Mouse (Mus musculus) frontal cortex, postnatal 10 days (tissue): Measurements from ENCODE around the gene L3mbtl1.

Experiments
- DNase-seq, 2 experiments: peaks; one replicate each; pipeline ENCODE4 v3.0.0; 2022; ENCODE audit warnings: low spot score in 2 of 2, mixed read lengths in 1 of 2

Gene L3mbtl1

GRCm38 (mm10) chr2:162943931-162944330 is 659 bp downstream of the L3mbtl1 start:
- no peak for DNase-seq

DNA sequence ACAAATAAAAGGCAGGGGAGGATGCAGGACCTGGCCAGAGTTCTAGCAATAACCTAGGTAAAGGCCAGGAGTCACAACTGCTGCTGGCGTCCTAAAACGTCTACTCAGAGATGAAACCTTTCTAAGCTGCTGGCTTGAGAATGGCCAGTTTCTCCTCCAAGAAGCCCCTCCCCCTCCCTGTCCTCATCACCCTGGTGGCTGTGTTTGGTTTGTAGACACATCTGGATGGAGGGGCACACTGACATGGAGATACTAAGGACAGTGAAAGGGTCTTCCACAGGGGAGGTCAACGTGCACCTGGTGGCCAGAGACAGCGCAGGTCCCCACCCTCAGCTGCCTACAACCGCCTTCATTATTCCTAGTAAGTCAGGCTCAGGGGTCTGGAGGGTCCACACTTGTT is 3.7 kb downstream of the L3mbtl1 start:
- DNase-seq, result no peak

GRCm38 (mm10) chr2:162947736-162948135 is 4.5 kb downstream of the L3mbtl1 start:
- peak in 1 of 2 experiments; percentile 61 for DNase-seq

DNA sequence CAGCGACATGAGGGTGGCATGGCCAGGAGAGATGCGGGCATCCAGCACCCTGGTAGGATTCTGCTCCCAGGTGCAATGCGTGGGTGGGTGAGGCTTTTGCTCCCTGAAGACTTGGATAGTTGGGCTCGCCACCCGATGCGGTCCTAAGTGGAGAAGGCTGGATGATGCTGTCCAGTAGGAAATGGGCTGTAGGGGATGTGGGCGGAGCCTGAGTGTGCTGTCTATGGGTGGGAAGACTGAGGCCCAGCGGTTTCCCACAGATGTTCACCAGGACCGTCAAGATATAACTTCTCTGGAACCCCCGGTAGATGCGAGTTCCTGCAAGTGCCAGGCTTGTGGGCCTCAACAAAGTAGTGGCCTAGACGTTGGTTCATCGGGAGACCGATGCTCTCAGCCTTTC is 4.9 kb downstream of the L3mbtl1 start:
- no peak for DNase-seq

DNA sequence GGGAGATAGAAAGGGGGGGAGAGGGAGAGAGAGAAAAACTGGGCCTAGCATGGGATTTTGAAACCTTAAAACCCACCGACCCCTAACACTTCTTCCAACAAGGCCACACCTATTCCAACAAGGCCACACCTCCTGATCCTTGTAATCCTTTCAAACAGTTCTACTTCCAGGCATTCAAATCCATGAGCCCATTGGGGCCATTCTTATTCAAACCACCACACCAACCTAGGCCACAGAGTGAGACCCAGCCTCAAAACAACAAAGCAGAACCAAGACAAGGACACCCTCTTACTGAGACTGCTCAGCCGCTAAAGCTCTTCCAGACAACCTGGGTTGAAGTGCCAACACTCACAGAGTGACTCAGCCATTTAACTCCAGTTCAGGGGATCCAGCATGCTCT is 7.5 kb downstream of the L3mbtl1 start:
- no peak for DNase-seq

GRCm38 (mm10) chr2:162956843-162957242 is 13.6 kb downstream of the L3mbtl1 start:
- no peak for DNase-seq

DNA sequence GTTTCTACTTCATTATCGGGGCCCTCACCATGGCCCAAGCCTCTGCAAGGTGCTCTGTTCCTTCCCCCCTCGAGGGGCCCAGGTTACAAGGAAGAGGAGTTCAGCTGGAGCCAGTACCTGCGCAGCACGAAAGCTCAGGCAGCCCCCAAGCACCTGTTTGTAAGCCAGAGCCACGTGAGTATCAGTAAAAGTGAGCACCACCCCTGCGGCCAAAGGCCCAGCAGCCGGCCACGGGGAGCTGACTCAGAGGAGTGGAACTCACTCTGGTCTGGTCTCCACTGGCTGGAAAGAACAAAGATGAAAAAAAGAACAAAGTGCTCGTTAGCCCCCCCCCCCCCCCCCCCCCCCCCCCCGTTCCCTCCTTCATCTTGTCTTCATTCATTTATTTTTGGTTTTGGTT is 18.0 kb downstream of the L3mbtl1 start:
- DNase-seq, result no peak

DNA sequence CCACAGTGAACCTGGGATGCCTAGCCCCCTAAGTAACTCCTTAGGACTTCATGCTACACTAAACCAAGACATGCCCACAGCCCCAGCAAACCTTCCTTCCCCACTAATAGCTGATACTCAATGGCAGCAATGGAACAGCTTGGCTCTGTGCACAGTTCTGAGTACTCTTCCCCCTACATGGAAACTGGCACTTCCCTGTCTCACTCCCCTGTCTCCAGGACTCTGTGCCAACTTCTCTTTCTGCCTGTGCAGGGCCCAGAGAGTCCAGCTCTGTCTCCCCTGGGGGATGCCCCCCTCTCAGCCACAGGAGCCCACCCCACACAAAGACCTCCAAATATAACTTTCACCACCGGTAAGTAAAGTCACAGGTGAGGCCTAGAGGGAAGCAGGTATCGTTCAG is 23.5 kb downstream of the L3mbtl1 start:
- DNase-seq, result no peak

DNA sequence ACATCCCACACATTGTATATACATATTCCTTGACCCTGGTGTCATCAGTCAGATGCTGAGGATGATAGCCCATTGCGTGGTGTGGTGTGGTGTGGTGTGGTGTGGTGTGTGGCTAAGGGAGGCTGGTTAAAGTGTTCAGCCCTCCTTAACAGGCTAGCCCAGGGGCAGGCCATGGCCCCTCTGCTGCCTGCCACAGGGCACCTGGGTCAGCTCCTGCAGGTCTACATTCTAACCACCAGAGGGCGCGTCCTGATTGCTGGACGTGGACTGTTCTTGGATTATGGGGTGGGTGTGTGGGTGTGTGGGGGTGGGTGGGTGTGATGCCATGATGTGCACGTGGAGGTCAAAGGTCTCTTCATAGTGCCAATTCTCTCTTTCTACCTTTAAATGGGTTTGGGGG is 25.1 kb downstream of the L3mbtl1 start:
- no peak for DNase-seq

GRCm38 (mm10) chr2:162969101-162969500 is 25.8 kb downstream of the L3mbtl1 start:
- no peak for DNase-seq

DNA sequence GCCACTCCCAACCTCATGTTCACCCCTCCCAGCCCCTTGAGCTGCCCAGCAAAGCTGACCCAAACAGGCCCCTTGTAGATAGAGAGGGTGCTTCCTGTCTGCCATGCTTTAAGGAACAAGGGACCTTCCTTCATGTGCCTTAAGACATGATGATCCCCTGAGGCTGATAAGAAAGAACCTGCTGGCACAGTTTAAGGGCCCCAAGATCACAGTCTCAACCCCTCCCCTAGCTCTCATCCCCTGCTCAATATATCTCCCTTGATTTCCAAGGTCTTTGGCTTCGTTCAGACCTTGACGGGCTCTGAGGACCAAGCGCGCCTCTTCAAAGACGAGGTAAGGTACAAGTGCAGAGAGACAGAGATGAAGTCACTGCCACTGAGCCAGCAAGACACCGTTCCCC is 27.6 kb downstream of the L3mbtl1 start:
- no peak for DNase-seq

DNA sequence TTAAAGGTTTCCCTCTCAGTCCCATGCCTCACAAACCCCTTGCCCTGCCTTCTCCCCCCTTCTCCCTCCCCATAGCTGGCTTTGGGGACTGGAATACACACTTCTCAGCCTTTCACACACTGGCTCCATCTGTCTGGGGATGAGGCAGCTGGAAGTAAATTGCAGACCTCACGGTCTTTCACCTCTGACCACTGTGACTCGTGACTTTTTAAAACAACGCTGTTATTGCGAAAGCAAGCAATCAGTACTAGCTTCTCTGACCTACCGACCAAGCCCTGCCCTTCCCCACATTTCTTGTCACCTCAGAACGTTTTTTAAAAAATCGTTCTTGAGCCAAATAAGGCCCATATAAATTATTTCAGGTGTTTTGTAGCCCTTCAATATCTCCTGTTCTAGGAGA is 29.5 kb downstream of the L3mbtl1 start:
- no peak for DNase-seq

GRCm38 (mm10) chr2:162973206-162973605 is 29.9 kb downstream of the L3mbtl1 start:
- DNase-seq, result no peak

DNA sequence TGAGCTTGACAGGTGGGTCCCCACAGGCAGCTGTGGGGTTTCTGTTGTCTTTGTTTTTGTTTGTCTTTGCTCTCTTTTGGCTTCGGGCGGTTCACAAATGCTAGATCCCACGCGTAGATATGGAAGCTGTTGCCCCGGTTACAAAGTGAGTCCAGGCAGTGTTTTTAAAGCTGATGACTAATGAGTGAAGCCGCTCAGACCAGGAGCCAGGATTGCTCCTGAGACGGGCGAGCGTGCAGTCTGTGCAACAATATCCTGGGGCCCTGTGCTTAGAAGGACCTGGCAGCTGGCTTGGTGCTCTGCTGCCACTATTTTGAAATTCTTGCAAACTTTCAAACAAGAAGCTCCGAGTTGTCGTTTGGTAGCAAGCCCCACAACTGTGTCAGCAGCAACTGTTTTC is 30.4 kb downstream of the L3mbtl1 start:
- DNase-seq, result no peak

- DNase-seq, result peak in 1 of 2 experiments; percentile 13
These were observed 32.0 kb downstream of the L3mbtl1 start for GRCm38 (mm10) chr2:162975157-162975775.

GRCm38 (mm10) chr2:162976001-162976400 is 32.7 kb downstream of the L3mbtl1 start:
- no peak for DNase-seq

GRCm38 (mm10) chr2:162984381-162984780 is 41.1 kb downstream of the L3mbtl1 start:
- no peak for DNase-seq

DNA sequence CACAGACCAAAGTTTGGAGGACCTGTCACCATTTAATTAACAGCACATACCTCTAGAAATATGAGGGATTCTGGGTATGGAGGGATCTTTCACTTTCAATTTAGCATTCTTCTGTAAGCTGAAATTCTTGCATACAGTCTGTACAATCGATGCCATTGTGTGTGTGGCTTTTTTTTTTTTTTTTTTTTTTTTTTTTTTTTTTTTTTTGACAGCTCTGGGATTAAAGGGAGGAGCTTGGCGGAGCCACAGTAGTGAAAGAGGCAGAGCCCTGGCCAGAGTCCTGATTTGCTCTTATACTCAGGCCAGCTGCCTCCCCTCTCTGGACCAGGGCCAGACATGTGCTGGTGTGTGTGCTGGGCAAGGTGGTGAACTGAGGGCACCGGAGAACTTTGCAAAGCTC is 42.7 kb downstream of the L3mbtl1 start:
- DNase-seq, result no peak

- no peak for DNase-seq
These were observed 43.5 kb downstream of the L3mbtl1 start for GRCm38 (mm10) chr2:162986764-162987163.

DNA sequence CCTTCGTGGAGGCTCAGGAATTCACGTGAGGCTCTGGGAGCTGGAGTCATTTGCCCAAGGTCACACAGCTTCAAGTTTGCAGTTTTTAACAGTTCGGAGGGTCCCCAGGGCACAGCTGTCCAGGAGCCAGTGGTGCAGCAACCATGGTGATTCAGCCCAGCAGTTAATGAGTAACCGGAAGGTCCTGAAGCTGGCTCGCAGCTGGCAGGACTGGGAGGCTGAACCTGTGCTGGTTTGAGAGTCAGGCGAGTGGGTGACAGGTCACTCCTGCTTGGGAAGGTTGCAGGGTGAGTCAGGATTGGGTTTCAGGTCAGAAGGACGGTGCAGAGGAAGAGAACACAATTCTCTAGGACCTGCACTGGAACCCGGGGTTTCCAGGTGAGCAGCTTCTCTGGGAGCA is 43.9 kb downstream of the L3mbtl1 start, which contains the start of gene Sgk2:
Gene Sgk2, plus strand, starts transcription at position 113 of the 400 bp plus-strand sequence.
- no peak for DNase-seq

- DNase-seq, result no peak
These were observed 45.0 kb downstream of the L3mbtl1 start for GRCm38 (mm10) chr2:162988235-162988634.

DNA sequence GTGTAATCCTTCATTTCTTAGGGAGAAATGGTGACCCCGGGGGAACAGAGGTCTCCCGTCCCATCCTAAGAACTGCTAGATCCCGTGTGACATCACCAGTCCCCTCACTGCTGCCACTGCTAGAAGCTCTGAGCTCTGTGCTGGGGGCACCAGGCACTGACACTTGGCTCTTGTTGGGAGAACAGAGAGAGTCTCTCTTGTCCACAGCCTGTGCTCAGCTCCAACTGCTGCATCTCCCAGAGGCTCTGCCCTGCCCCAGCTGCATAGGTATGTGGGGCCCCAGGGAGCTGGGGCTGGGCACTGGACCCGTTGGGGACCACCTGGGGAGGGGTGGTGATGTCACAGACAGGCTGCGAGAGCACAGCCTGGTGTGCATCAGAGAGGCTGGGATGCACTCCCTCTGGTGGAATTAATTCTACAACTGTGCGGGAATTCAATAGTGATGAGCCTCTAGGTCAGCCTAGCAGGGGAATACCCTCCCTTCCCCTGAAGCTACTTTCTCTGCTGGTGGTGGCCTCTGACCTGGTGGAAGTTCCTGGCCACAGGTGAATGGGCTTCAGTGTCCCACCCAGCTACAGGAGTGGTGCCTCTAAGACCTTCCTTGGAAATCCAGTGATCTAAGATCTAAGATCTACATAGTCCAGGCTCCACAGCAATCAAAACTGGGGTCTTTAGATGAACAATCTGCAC is 48.3 kb downstream of the L3mbtl1 start:
- DNase-seq, result no peak

DNA sequence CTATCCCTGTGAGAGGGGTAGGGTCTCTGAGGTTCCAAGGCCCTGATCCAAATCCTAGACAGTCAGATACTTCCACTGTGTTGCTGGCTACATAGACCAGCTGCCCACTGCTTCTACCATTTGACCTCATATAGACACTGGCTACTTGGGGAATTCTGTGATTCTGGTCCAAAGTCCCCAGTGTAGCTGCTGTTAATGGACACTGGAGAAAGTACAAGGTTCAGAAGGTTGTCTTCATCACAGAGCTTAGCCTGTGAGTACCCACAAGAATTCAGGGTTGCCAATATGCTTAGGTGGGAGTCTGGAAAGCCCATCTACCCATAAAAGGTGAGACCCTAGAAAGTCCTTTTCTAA is 48.8 kb downstream of the L3mbtl1 start:
- DNase-seq, result no peak
